Mouse (Mus musculus): ENCODE measurements around the gene Arid1b. TPM values are rescaled to one million over a fixed set of nuclear protein-coding genes. Genes with fewer than 3 reads are reported as not detected.

The Arid1b gene
- total and polyA plus RNA-seq, 3 experiments = 6.1 to 12.4 (median 9.7) TPM

- no peak overlapping the region for H3K4me2 ChIP-seq (ENCODE audit: insufficient read depth, low read depth, poor library complexity, severe bottlenecking)
- H3K27ac ChIP-seq (ENCODE audit: insufficient read depth, low read depth) = no peak overlapping the region
- H3K4me3 ChIP-seq (replicated peaks in 1 of 3; ENCODE audit: low read depth in 2 of 3, low read length in 2 of 3, poor library complexity in 1 of 3) = no peak overlapping the region
- dilution Hi-C loops (cut with MboI; ENCODE audit: extremely low pct_ligation_motif_present, extremely low pct_unique_long_range_greater_than_20kb, low sequenced_read_pairs) = no loop called here
- no peak overlapping the region for H3K9ac ChIP-seq (ENCODE audit: insufficient read depth, low read depth)
- peaks cover 0 to 45% of the 10 kb centered on the region in 2 experiments; a peak in 2 of 4 replicates for H3K4me1 ChIP-seq (ENCODE audit: control insufficient read depth in 1 of 2, insufficient read depth in 2 of 2)
- no peak for DNase-seq (ENCODE audit: extremely low read depth)
- H3K9me3 ChIP-seq (replicated peaks; ENCODE audit: low read length) = no peaks in the 10 kb centered on the region
- in situ Hi-C loops (cut with MboI; ENCODE audit: low pct_ligation_motif_present, low pct_unique_long_range_greater_than_20kb, low sequenced_read_pairs) = no loop called here
- H3K36me3 ChIP-seq (replicated peaks in 1 of 2; ENCODE audit: control insufficient read depth in 1 of 2, insufficient read depth in 1 of 2, low read length in 1 of 2) = peaks cover 0 to 37% of the 10 kb centered on the region in 2 experiments
- H3K79me2 ChIP-seq (replicated peaks; ENCODE audit: control insufficient read depth, extremely low read depth, insufficient read depth, poor library complexity, severe bottlenecking) = no peaks in the 10 kb centered on the region
- no peak for TF ChIP-seq HCFC1 (IDR thresholded peaks at IDR 0.05; ENCODE audit: low read depth, low read length)
- TF ChIP-seq CTCF (conservative IDR thresholded peaks at IDR 0.05 in 1 of 2, IDR thresholded peaks at IDR 0.05 in 1 of 2; ENCODE audit: low read depth in 2 of 2, low read length in 2 of 2) = no peak
- no peak for TF ChIP-seq MAFK (IDR thresholded peaks at IDR 0.05; ENCODE audit: insufficient replicate concordance, low read length)
- TF ChIP-seq BHLHE40 (IDR thresholded peaks at IDR 0.05; ENCODE audit: low read depth, low read length) = no peak
- no peak for TF ChIP-seq ETS1 (conservative IDR thresholded peaks at IDR 0.05; ENCODE audit: low read depth, low read length)
- TF ChIP-seq NELFE (IDR thresholded peaks at IDR 0.05; ENCODE audit: low read depth, low read length) = no peak
- TF ChIP-seq USF1 (IDR thresholded peaks at IDR 0.05; ENCODE audit: low read depth, low read length) = no peak
- TF ChIP-seq MAZ (IDR thresholded peaks at IDR 0.05; ENCODE audit: low read depth, low read length) = no peak
- no peak for TF ChIP-seq TBP (conservative IDR thresholded peaks at IDR 0.05; ENCODE audit: low read depth, low read length)
- TF ChIP-seq RAD21 (IDR thresholded peaks at IDR 0.05; ENCODE audit: low read depth, low read length) = no peak
- no peak for TF ChIP-seq PAX5 (IDR thresholded peaks at IDR 0.05; ENCODE audit: low read length)
- no peak for TF ChIP-seq POLR2A (IDR thresholded peaks at IDR 0.05; ENCODE audit: low read depth, low read length)
- TF ChIP-seq USF2 (conservative IDR thresholded peaks at IDR 0.05; ENCODE audit: low read depth, low read length) = no peak
- no peak for TF ChIP-seq ZMIZ1 (IDR thresholded peaks at IDR 0.05; ENCODE audit: low read depth, low read length)
- H3K27me3 ChIP-seq (replicated peaks) = no peaks in the 10 kb centered on the region
Measured at GRCm38 (mm10) chr17:5200638-5201037, 206.5 kb downstream of the Arid1b start.

GRCm38 (mm10) chr17:5201859-5202598 is 207.9 kb downstream of the Arid1b start:
- no peak overlapping the region for H3K4me2 ChIP-seq (ENCODE audit: insufficient read depth, low read depth, poor library complexity, severe bottlenecking)
- no peaks in the 10 kb centered on the region for H3K9me3 ChIP-seq (replicated peaks; ENCODE audit: low read length)
- in situ Hi-C loops (cut with MboI; ENCODE audit: low pct_ligation_motif_present, low pct_unique_long_range_greater_than_20kb, low sequenced_read_pairs) = no loop called here
- H3K79me2 ChIP-seq (replicated peaks; ENCODE audit: control insufficient read depth, extremely low read depth, insufficient read depth, poor library complexity, severe bottlenecking) = no peaks in the 10 kb centered on the region
- H3K4me1 ChIP-seq (ENCODE audit: control insufficient read depth in 1 of 2, insufficient read depth in 2 of 2) = peaks cover 0 to 48% of the 10 kb centered on the region in 2 experiments; a peak in 2 of 4 replicates
- H3K36me3 ChIP-seq (replicated peaks in 1 of 2; ENCODE audit: control insufficient read depth in 1 of 2, insufficient read depth in 1 of 2, low read length in 1 of 2) = peaks cover 0 to 43% of the 10 kb centered on the region in 2 experiments
- peak; percentile 73 for DNase-seq (ENCODE audit: extremely low read depth)
- H3K27me3 ChIP-seq (replicated peaks) = no peaks in the 10 kb centered on the region
- H3K4me3 ChIP-seq (replicated peaks in 1 of 3; ENCODE audit: low read depth in 2 of 3, low read length in 2 of 3, poor library complexity in 1 of 3) = no peak overlapping the region
- H3K9ac ChIP-seq (ENCODE audit: insufficient read depth, low read depth) = no peak overlapping the region
- H3K27ac ChIP-seq (ENCODE audit: insufficient read depth, low read depth) = no peak overlapping the region
- dilution Hi-C loops (cut with MboI; ENCODE audit: extremely low pct_ligation_motif_present, extremely low pct_unique_long_range_greater_than_20kb, low sequenced_read_pairs) = no loop called here
- TF ChIP-seq ETS1 (conservative IDR thresholded peaks at IDR 0.05; ENCODE audit: low read depth, low read length) (no peak), SMC3 (IDR thresholded peaks at IDR 0.05; ENCODE audit: low read depth, low read length) (peak; percentile 65), PAX5 (IDR thresholded peaks at IDR 0.05; ENCODE audit: low read length) (no peak), ELF1 (IDR thresholded peaks at IDR 0.05; ENCODE audit: low read depth, low read length) (0 out of 2 replicates have a peak, but pooled peaks have one; percentile 17), CTCF (conservative IDR thresholded peaks at IDR 0.05 in 1 of 2, IDR thresholded peaks at IDR 0.05 in 1 of 2; ENCODE audit: low read depth in 2 of 2, low read length in 2 of 2) (peak; percentile 72 to 74), GABPA (IDR thresholded peaks at IDR 0.05; ENCODE audit: insufficient replicate concordance, low read depth, low read length) (no peak), SIN3A (IDR thresholded peaks at IDR 0.05; ENCODE audit: low read length) (no peak), EP300 (IDR thresholded peaks at IDR 0.05; ENCODE audit: low read length) (peak; percentile 32; the same call in 1 of the 2 replicates), RAD21 (IDR thresholded peaks at IDR 0.05; ENCODE audit: low read depth, low read length) (peak; percentile 56), CHD1 (IDR thresholded peaks at IDR 0.05; ENCODE audit: low read depth, low read length) (no peak), NRF1 (IDR thresholded peaks at IDR 0.05; ENCODE audit: low read depth, low read length) (no peak), RCOR1 (conservative IDR thresholded peaks at IDR 0.05; ENCODE audit: low read depth, low read length) (no peak), POLR2A (IDR thresholded peaks at IDR 0.05; ENCODE audit: low read depth, low read length) (no peak), E2F4 (IDR thresholded peaks at IDR 0.05; ENCODE audit: insufficient replicate concordance, low read depth, low read length) (no peak), MYC (IDR thresholded peaks at IDR 0.05; ENCODE audit: low read depth, low read length) (peak; percentile 82; the same call in 1 of the 2 replicates), HCFC1 (IDR thresholded peaks at IDR 0.05; ENCODE audit: low read depth, low read length) (no peak), ZKSCAN1 (IDR thresholded peaks at IDR 0.05; ENCODE audit: borderline replicate concordance, low read depth, low read length) (no peak), NELFE (IDR thresholded peaks at IDR 0.05; ENCODE audit: low read depth, low read length) (no peak), JUN (IDR thresholded peaks at IDR 0.05; ENCODE audit: insufficient read depth, low read depth, low read length) (no peak), UBTF (IDR thresholded peaks at IDR 0.05; ENCODE audit: low read depth, low read length) (no peak), TCF12 (IDR thresholded peaks at IDR 0.05; ENCODE audit: low read depth, low read length) (no peak), MAFK (IDR thresholded peaks at IDR 0.05; ENCODE audit: insufficient replicate concordance, low read length) (no peak), ZNF384 (IDR thresholded peaks at IDR 0.05; ENCODE audit: low read depth, low read length) (no peak; the same call in 1 of the 2 replicates), USF1 (IDR thresholded peaks at IDR 0.05; ENCODE audit: low read depth, low read length) (no peak), IRF4 (IDR thresholded peaks at IDR 0.05; ENCODE audit: low read depth, low read length) (no peak)

Measured in CH12.LX (cell line).